Mouse (Mus musculus) intestine, embryonic 14.5 days (tissue): ENCODE results near the gene BC053393. TPM values are rescaled to one million over a fixed set of nuclear protein-coding genes. Genes with fewer than 3 reads are reported as not detected.

Source experiments
- ATAC-seq: fragments of 200-750 bp; cut with Nextera tagmentation; replicated peaks from 2 replicates; pipeline ENCODE4 v1.8.0; 2017; ENCODE audit warnings: low read depth, moderate number of reproducible peaks, moderate TSS enrichment, moderate library complexity; ENCODE audit not compliant: low FRiP score, low TSS enrichment
- DNase-seq: peaks from one replicate; pipeline ENCODE4 v3.0.0-alpha.2; 2018; ENCODE audit warnings: low spot score
- H3K27ac ChIP-seq: fragments of 300-500 bp; sonication (generic); 2 replicates; pipeline ENCODE4 v1.5.1; 2014; ENCODE audit warnings: low read depth, mild to moderate bottlenecking, control low read depth
- H3K27me3 ChIP-seq: fragments of 300-500 bp; sonication (generic); replicated peaks from 2 replicates; pipeline ENCODE4 v1.6.1; 2014; ENCODE audit warnings: low read length, control low read depth; ENCODE audit not compliant: control insufficient read depth, insufficient read depth
- H3K36me3 ChIP-seq: fragments of 300-500 bp; sonication (generic); 2 replicates; pipeline ENCODE4 v1.6.1; 2014; ENCODE audit warnings: low read length, control low read depth; ENCODE audit not compliant: control insufficient read depth, insufficient read depth
- H3K4me1 ChIP-seq: fragments of 300-500 bp; sonication (generic); replicated peaks from 2 replicates; pipeline ENCODE4 v1.6.1; 2014; ENCODE audit warnings: low read length, control low read depth, mixed read lengths; ENCODE audit not compliant: control insufficient read depth, insufficient read depth
- H3K4me2 ChIP-seq: fragments of 300-500 bp; sonication (generic); 2 replicates; pipeline ENCODE4 v1.6.1; 2014; ENCODE audit warnings: low read length
- H3K4me3 ChIP-seq: fragments of 300-500 bp; sonication (generic); 2 replicates; pipeline ENCODE4 v1.5.1; 2014; ENCODE audit warnings: low read depth, low read length, control low read depth, mixed read lengths
- H3K9ac ChIP-seq: fragments of 300-500 bp; sonication (generic); 2 replicates; pipeline ENCODE4 v1.6.1; 2014; ENCODE audit warnings: mild to moderate bottlenecking, low read length
- H3K9me3 ChIP-seq: fragments of 300-500 bp; sonication (generic); 2 replicates; pipeline ENCODE4 v1.6.1; 2016; ENCODE audit warnings: low read length, control low read depth; ENCODE audit not compliant: control insufficient read depth
- WGBS: fragments of 180-500 bp; shearing (Covaris S2); extraction: QIAGEN DNeasy Blood & Tissue Kit; methylation state at CpG from one replicate; pipeline ENCODE4 v1.1.7; 2014; 5-methylcytosine and 5-hydroxymethylcytosine counted together
- polyA plus RNA-seq: library from polyadenylated mRNA; unstranded; fragments of >200 nt; fragmentation: Nextera tagmentation; extraction: Ambion mirVana; gene quantifications from 2 replicates; pipeline ENCODE4 v1.2.1, GENCODE M21; 2014

BC053393 gene
- not detected in 2 replicates for polyA plus RNA-seq

DNA sequence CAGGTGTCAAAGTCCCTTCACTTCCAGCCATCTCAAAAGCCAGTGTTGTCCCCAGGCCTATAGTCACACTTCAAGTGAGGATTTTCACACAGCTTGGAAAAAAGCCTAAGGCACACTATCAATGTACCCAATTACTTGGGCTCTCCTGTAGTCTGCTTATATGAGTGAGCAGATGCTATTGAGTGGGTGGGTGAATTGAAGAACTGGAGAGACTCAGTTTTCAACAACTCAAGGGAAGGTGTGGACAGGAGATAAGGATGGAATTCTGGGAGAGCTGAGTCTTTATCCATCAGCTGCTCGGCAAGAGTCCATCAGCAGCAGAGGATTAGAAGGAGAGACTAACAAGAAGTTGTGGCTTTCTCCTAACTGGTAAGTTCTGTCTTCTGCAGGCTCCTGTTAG is at the start of gene BC053393:
BC053393 (plus strand) TSS at position 210 of the 400 bp plus-strand sequence.
- no peaks in the 10 kb centered on the region for H3K4me1 ChIP-seq
- no peak within 1 kb of the TSS for H3K4me3 ChIP-seq
- no peak within 1 kb of the TSS for H3K4me2 ChIP-seq
- ATAC-seq: no peak
- H3K27me3 ChIP-seq: no peaks in the 10 kb centered on the region
- no peaks in the 10 kb centered on the region for H3K9me3 ChIP-seq
- H3K9ac ChIP-seq: no peak within 1 kb of the TSS
- 65% methylated on average over 1 of the region's 1 CpGs for WGBS
- DNase-seq: no peak
- H3K36me3 ChIP-seq: no peaks in the 10 kb centered on the region
- H3K27ac ChIP-seq: no peak within 1 kb of the TSS

- Histone ChIP-seq H3K36me3 (no peaks in the 10 kb centered on the region), H3K4me1 (no peaks in the 10 kb centered on the region), H3K9ac (no peak overlapping the region), H3K27me3 (no peaks in the 10 kb centered on the region), H3K9me3 (no peaks in the 10 kb centered on the region), H3K4me2 (no peak overlapping the region), H3K27ac (no peak overlapping the region), H3K4me3 (no peak overlapping the region)
- peak; percentile 46 for DNase-seq
- ATAC-seq: no peak
- 74% methylated on average over 3 of the region's 3 CpGs for WGBS
Measured at GRCm38 (mm10) chr11:46522719-46523118, 48.6 kb upstream of the BC053393 start.

GRCm38 (mm10) chr11:46523912-46524311 is 47.4 kb upstream of the BC053393 start, which contains the start of gene Gm12169:
Gm12169 (plus strand) TSS chr11:46524212.
- H3K9ac ChIP-seq: no peak within 1 kb of the TSS
- no peak within 1 kb of the TSS for H3K4me3 ChIP-seq
- DNase-seq (peak; percentile 24), ATAC-seq (no peak)
- no peak within 1 kb of the TSS for H3K4me2 ChIP-seq
- no peaks in the 10 kb centered on the region for H3K36me3 ChIP-seq
- 84% methylated on average over 2 of the region's 2 CpGs for WGBS
- no peaks in the 10 kb centered on the region for H3K27me3 ChIP-seq
- no peak within 1 kb of the TSS for H3K27ac ChIP-seq
- H3K4me1 ChIP-seq: no peaks in the 10 kb centered on the region
- H3K9me3 ChIP-seq: no peaks in the 10 kb centered on the region

- DNase-seq (no peak), ATAC-seq (no peak)
- Histone ChIP-seq H3K27me3 (no peaks in the 10 kb centered on the region), H3K27ac (no peak overlapping the region), H3K4me3 (no peak overlapping the region), H3K4me2 (no peak overlapping the region), H3K36me3 (no peaks in the 10 kb centered on the region), H3K9me3 (no peaks in the 10 kb centered on the region), H3K9ac (no peak overlapping the region), H3K4me1 (no peaks in the 10 kb centered on the region)
- 65% methylated on average over 4 of the region's 4 CpGs for WGBS
Measured at GRCm38 (mm10) chr11:46530149-46530548, 41.2 kb upstream of the BC053393 start.

- Histone ChIP-seq H3K27me3 (no peaks in the 10 kb centered on the region), H3K4me2 (no peak overlapping the region), H3K4me3 (no peak overlapping the region), H3K36me3 (no peaks in the 10 kb centered on the region), H3K27ac (no peak overlapping the region), H3K4me1 (no peaks in the 10 kb centered on the region), H3K9ac (no peak overlapping the region), H3K9me3 (no peaks in the 10 kb centered on the region)
- WGBS: 80% methylated on average over 4 of the region's 4 CpGs
- DNase-seq (no peak), ATAC-seq (no peak)
Measured at GRCm38 (mm10) chr11:46536978-46537377, 34.4 kb upstream of the BC053393 start.

- H3K9me3 ChIP-seq: no peaks in the 10 kb centered on the region
- no peaks in the 10 kb centered on the region for H3K27me3 ChIP-seq
- no peak for ATAC-seq
- H3K4me3 ChIP-seq: no peak overlapping the region
- no peak for DNase-seq
- H3K27ac ChIP-seq: no peak overlapping the region
- no peak overlapping the region for H3K9ac ChIP-seq
- no peak overlapping the region for H3K4me2 ChIP-seq
- no peaks in the 10 kb centered on the region for H3K36me3 ChIP-seq
- H3K4me1 ChIP-seq: no peaks in the 10 kb centered on the region
- 92% methylated on average over 2 of the region's 2 CpGs for whole genome bisulfite sequencing
Measured at GRCm38 (mm10) chr11:46543530-46543929, 27.8 kb upstream of the BC053393 start.

GRCm38 (mm10) chr11:46549721-46550120 is 21.6 kb upstream of the BC053393 start:
- 74% methylated on average over 4 of the region's 4 CpGs for WGBS
- DNase-seq: no peak

GRCm38 (mm10) chr11:46552741-46553140 is 18.6 kb upstream of the BC053393 start:
- no peaks in the 10 kb centered on the region for H3K4me1 ChIP-seq
- H3K9me3 ChIP-seq: no peaks in the 10 kb centered on the region
- no peaks in the 10 kb centered on the region for H3K36me3 ChIP-seq
- DNase-seq (no peak), ATAC-seq (no peak)
- H3K4me2 ChIP-seq: no peak overlapping the region
- no peak overlapping the region for H3K9ac ChIP-seq
- H3K27ac ChIP-seq: no peak overlapping the region
- no peak overlapping the region for H3K4me3 ChIP-seq
- H3K27me3 ChIP-seq: no peaks in the 10 kb centered on the region
- WGBS: 90% methylated on average over 3 of the region's 3 CpGs

More at GRCm38 (mm10) chr11:46549721-46550120, 21.6 kb upstream of the BC053393 start:
- no peaks in the 10 kb centered on the region for H3K4me1 ChIP-seq
- H3K27ac ChIP-seq: no peak overlapping the region
- no peak overlapping the region for H3K9ac ChIP-seq
- no peak overlapping the region for H3K4me2 ChIP-seq
- H3K36me3 ChIP-seq: no peaks in the 10 kb centered on the region
- H3K9me3 ChIP-seq: no peaks in the 10 kb centered on the region
- no peaks in the 10 kb centered on the region for H3K27me3 ChIP-seq
- no peak for ATAC-seq
- no peak overlapping the region for H3K4me3 ChIP-seq

GRCm38 (mm10) chr11:46561096-46561495 is 10.2 kb upstream of the BC053393 start:
- no peak for DNase-seq
- Histone ChIP-seq H3K4me2 (no peak overlapping the region), H3K9ac (no peak overlapping the region), H3K27ac (no peak overlapping the region), H3K4me3 (no peak overlapping the region), H3K4me1 (no peaks in the 10 kb centered on the region), H3K36me3 (no peaks in the 10 kb centered on the region), H3K27me3 (no peaks in the 10 kb centered on the region), H3K9me3 (no peaks in the 10 kb centered on the region)
- no peak for ATAC-seq
- WGBS: 77% methylated on average over 4 of the region's 4 CpGs
